Mouse (Mus musculus): ENCODE results near the gene Casp8.
A peak's percentile ranks its signal among the peaks of the same experiment; 100 is the strongest.
"Not testable (repeated sequence)": the region's sequence is repeated elsewhere in the genome, so short reads cannot be mapped to it uniquely, and the experiment has no call there.

Gene Casp8

DNA sequence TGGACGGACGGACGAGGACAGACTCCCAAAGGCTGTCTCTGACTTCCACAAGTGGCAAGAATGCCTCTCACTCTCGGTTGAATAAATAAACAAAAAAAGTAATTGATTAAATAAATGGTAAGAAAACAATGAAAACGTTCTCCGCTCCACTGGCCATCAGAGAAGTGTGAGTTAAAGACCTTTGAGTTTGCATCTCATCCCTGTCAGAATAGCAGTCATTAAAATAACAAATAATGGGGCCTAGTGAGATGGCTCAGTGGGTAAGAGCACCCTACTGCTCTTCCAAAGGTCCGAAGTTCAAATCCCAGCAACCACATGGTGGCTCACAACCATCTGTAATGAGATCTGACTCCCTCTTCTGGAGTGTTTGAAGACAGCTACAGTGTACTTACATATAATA is 5.5 kb downstream of the Casp8 start:
- not testable (repeated sequence) for DNase-seq (ENCODE audit: low spot score in 2 of 2)

DNA sequence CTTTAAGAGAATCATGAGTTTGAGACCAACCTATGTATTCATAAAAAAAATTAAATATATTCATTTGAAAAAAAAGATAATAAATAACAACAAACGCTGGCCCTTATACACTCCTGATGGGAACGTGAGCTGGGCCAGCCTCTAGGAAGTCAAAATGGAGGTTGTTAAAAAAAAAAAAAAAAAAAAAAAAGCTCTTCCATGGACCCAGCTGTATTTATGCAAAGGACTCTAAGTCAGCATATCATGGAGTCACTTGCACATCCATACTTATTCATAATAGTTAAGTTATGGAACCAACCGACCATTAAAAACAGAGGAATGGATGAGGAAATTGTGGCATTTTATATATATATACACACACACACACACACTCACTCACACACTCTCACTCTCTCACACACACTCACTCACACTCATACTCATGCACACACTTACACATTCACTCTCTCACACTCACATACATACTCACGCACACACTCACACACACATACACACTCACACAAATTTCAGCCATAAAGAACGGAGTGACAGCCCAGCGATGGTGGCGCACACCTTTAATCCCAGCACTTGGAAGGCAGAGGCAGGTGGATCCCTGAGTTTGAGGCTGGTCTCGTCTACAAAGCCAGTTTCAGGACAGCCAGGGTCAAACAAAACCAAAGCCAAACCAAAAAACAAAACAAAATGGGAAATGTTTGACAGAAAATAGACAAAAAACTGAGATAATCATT is 6.5 kb downstream of the Casp8 start:
- DNase-seq (ENCODE audit: low spot score in 2 of 2), result no peak

DNA sequence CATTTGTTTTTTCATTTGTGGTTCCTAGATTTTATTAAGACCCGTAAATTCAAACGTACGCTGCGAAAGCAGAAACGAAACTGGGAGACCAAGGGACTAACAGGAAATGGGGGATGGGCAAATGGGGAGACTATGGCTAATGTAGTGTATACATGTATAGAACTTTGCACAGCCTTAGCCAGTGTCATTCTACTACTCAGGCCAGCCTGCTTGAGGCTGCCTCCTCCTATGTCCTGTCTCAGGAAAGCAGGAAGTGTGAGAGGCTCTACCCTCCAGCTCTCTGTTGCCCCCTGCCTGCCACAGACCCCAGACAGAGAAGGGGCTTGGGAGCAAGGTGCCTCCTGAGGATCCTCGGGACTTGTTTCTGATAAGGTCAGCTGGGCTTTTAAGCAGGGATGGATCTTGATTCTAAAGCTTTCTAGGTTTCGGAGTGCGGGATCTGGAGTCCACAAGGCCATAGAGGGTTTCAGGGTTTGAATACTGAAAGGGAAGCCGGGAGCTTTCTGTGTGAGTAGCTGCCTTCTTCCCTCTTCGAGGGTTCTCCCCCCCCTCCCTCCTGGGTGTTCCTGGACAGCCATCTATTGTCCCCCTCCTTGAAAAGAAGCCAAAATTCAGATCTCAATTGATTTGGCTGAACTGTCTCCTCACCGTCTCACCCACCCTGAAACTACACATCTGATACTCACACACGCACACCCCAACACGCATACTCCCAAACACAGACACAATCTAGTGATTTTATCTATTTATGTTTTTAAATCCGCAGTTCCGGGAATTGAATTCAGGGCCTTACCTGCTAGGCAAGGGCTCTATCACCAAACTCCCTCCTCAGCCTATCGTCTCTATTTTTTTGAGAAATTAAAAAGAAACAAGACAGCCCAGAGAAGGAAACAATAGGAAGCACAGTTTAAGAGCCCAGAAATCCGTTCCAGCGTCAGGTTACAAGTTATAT is 7.4 kb downstream of the Casp8 start:
- DNase-seq (ENCODE audit: low spot score in 2 of 2), result peak; percentile 74 to 81

DNA sequence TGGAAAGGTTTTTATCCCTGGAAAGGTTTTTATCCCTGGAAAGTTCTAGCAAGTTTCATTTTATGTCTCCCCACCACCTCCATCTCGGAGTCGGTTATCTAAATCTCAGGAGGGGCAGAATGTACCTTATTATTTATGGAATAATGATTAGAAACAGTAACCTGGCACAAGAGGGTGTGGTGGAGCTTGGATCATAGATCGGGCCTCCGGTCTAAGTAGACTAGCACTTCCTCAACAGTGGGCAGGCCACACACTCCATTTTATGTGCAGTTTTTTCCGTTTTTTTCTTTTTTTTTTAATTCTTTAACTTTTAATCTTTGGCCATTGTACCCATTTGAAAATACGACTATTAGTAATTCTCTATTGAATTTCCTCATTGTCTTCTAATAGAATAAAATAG is 8.4 kb downstream of the Casp8 start:
- DNase-seq (ENCODE audit: low spot score in 2 of 2), result no peak

DNA sequence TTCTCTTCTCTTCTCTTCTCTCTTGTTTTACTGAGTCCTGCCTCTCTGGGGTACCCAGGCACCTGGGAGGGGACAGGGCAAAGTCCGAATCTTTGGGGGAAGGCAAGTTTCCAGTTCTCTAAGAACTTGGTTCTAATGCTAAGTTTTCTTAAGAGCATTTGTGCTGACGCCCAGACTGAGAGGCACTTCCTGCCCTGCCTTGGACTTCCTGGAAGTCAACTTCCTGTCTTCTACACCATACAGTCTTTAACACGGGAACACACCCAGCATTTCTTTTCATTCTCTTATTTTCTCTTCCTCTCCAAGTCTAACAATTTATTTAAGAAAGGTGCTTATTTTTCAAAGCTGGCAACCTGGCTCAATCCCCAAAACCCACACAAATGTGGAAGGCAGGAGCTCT is 11.5 kb downstream of the Casp8 start:
- DNase-seq (ENCODE audit: low spot score in 2 of 2), result no peak

DNA sequence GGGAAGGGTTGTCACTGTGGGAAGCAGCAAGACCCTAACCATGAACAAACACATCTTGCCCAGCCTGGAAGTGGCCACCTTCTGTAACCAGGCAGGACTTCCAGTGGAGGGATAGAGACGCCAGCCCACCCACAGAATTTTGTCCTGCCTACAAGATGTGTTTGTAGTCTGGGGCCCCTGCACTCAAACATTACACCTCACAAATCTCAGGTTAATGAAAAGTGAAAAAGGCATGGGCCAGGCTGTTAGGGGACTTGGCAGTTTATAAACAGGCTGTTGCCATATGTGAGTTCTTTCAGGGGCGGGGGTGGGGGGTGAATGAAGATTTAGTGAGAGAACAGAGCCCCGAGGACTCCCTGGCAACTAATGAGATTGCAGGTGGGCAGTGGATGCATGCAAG is 31.1 kb downstream of the Casp8 start:
- DNase-seq (ENCODE audit: low spot score in 2 of 2), result no peak

DNA sequence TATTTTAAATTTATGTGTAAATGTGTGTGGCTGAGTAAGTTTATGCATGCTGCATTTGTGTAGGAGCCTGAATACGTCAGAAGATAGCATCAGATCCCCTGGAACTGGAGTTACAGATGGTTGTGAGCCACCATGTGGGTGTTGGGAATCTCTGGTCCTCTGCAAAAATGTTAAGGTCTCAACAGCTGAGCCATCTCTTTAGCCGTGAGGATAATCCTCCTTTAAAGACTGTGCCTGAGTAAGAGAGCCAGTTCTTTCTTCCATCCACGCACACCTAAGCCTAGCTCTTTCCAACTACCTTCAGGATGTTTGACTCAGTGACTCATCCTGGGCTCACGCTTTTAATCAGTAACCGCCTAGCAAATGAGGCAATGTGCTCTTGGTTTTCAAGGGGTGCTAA is 35.6 kb downstream of the Casp8 start:
- no peak for DNase-seq (ENCODE audit: low spot score in 2 of 2)

DNA sequence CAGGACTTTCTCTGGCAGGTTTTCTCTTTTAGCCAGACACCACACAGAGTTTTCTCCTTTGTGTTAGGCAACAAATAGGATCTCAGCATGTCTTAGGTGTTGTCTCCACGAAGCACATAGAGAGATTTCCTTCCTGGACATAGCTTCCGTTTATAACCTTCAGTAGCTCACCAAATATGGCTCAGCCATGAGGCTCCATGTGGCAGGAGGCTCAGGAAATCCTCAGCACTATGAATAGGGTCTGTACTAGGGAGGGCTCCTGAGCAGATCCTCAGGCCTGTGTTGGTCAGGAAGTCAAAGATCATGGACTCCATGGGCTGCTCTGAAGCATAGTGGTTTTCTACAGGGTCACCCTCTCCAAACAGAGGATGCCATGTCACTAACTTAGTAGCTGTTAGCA is 37.0 kb downstream of the Casp8 start:
- DNase-seq (ENCODE audit: low spot score in 2 of 2), result peak in 1 of 2 experiments; percentile 38

DNA sequence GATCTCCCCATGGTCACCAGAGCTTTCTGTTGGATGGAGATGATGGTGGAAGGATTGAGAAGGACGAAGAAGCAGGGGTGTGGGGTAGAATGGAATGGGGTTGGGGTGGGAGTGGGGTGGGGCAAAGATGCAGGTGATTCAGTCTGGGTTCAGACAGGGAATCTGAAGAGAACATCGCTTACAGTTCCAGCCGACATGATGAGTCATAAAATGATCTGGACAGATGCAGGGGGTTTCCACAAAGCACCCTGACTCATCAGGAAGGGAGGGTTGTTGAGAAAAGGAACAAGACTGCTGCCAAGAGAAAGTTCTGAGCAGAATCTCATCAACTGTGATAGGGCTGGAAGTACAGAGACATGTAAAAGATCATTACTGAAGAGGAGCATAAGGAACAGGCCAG is 61.6 kb downstream of the Casp8 start:
- DNase-seq (ENCODE audit: low spot score in 2 of 2), result not testable (repeated sequence)

DNA sequence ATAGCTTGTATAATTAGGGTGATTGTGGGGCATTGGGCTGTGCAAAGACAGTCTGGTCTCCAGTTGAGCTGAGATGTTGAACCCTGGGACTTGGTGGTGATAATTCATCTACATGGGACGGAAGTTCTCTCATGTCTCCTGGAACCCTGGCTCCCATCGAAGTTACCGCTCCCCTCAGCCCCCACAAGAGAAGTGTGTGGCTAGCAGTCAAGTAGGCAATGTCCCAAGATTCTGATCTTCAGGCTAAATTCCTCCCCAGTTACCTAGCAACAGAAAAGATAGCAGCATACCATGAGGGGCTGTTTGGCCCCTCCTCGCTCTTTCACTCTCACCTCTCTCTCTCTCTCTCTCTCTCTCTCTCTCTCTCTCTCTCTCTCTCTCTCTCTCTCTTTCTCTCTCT is 64.0 kb downstream of the Casp8 start:
- DNase-seq (ENCODE audit: low spot score in 2 of 2), result not testable (repeated sequence)

DNA sequence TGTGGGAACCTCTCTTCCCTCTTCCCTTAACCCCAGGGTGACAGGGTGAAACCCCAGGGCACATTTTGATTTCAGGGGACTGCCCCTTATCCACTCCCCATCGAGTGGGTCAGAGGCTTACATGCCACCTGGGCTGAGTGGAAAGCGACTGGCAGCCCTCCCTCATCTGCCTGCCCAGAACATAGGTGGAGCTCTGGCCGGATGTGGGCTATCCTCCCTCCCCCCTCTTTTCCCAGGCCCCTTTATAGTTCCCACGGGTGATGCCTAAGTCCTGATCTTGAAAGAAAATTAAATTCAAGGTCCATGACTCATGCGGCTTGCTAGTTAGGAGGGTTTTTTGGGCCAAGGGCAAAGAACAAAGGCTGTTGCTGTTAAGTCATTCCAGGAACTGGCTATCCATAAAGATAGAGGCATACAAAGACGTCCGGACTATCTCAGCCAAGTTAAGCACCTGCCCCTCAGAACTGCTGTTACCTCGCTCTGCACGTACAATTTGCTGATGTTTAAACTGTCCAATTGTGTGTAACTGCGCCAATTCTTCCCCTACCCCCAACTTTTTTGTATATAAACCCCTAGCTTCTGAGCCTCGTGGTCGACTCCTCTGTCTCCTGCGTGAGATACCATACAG is 64.7 kb downstream of the Casp8 start:
- DNase-seq (ENCODE audit: low spot score in 2 of 2), result peak in 1 of 2 experiments; percentile 11

DNA sequence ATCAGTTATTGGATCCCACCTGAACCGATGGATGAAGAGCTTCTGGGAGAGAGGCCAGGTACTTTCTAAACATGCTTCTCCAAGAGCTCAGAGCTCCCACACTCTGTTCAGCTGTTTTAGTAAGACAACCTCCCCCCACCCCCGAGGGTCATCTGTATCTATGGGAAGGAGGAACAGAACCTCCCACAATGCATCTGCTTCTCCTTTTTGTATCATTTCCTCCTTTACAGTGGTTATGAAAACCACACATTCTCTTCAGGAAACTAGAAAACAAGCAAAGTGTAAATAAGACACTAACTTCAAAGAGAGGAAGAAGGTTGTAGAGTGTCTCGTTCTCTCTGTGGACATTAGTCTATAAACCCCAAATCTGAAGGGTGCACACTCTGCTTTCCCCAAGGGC is 65.4 kb downstream of the Casp8 start:
- not testable (repeated sequence) for DNase-seq (ENCODE audit: low spot score in 2 of 2)

DNA sequence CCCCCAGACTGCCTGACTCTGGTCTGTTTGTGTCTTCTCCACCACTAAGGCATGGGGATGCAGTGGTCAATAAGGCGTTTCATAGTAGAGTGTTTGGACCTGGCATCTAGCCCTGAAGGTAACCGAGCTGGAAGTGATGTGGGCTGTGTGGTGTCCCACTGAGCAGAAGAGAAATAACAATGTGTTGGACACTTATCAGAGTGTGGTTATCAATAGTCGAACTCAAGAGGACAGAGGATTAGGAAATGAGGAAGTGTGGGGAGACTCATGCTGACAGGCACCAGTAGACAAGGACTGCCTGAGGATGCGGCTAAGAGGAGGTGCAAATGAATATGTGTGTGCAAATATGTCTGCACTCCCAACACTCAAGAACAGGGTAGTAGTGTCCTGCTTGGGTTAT is 81.3 kb downstream of the Casp8 start:
- DNase-seq (ENCODE audit: low spot score in 2 of 2), result not testable (repeated sequence)

DNA sequence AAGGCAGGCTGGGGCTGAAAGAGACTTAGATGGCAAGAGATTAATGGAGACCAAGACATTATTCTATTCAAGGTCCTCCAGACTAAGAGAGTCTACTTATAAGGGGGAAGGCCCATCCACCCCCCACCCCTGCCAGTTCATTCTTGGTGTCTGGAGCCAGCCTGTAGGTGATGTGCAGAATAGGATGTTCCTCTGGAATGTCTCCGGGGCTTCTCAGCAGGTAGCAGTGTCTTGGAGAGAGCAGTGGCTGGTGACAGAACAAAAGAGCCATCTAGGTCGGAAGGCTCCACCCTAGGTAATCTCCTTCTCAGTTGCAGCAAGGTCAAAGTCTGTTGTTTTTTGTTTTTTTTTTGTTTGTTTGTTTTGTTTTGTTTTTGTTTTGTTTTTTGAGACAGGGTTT is 84.1 kb downstream of the Casp8 start:
- not testable (repeated sequence) for DNase-seq (ENCODE audit: low spot score in 2 of 2)

DNA sequence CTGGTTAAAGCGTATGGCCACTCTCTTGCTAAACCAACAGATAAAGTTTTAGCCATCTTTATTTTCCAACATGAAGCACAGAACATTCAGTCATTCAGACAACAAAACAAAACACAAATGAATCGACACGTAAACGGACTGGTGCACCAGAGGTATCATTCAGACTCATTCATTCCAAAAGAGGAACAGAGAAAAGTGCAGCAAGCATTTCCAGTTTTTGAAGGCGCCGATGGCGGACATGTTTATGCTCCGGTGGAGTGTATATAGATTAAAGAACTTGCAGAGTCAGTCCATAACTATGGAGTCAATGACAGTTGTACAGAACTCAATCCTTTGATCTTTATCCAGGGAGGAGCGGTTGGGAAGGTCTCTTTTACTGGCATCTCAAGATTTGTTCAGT is 88.1 kb downstream of the Casp8 start:
- DNase-seq (ENCODE audit: low spot score in 2 of 2), result not testable (repeated sequence)

DNA sequence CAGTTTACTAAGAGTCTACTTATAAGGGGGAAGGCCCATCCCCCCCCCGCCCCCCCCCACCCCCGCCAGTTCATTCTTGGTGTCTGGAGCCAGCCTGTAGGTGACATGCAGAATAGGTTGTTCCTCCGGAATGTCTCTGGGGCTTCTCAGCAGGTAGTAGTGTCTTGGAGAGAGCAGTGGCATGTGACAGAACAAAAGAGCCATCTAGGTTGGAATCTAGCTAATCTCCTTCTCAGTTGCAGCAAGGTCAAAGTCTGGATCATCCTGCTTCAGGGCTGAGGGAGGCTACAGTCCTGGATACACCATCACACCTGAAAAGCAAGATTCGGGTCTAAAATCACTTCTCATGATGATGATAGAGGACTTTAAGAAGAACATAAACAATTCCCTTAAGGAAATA is 90.5 kb downstream of the Casp8 start:
- no peak for DNase-seq (ENCODE audit: low spot score in 2 of 2)

DNA sequence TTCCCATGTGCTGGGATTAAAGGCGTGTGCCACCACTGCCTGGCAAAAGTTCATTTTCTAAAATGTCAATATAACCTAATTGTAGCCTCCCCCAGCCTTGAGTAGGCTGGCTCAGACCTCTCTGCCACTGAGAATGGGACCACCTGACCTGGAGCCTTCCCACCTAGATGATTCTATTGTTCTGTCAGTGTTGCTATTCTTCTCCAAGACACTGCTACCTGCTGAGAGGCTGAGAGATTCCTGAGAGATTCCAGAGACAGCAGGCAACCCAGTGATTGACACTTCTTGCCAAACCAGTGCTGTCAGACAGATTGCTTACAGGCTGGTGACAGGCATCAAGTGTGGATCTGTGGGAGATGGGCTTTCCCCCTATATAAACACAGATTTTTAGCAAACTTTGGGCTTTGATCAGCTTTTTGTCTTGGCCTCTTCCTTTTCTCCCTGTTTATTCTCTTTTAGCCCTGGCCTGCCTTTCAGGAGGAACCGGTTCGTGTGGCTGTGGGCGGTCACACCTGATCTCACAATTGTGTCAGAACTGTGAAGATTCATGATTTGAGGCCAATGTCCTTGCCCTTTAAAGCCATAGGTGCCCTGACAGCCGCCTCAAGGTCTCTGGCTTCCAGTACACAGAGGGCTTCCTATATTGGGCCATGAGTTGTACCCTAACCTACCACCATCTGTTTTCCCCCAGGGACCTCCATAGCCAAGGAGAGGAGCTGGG is 94.8 kb downstream of the Casp8 start:
- DNase-seq (ENCODE audit: low spot score in 2 of 2), result no peak

DNA sequence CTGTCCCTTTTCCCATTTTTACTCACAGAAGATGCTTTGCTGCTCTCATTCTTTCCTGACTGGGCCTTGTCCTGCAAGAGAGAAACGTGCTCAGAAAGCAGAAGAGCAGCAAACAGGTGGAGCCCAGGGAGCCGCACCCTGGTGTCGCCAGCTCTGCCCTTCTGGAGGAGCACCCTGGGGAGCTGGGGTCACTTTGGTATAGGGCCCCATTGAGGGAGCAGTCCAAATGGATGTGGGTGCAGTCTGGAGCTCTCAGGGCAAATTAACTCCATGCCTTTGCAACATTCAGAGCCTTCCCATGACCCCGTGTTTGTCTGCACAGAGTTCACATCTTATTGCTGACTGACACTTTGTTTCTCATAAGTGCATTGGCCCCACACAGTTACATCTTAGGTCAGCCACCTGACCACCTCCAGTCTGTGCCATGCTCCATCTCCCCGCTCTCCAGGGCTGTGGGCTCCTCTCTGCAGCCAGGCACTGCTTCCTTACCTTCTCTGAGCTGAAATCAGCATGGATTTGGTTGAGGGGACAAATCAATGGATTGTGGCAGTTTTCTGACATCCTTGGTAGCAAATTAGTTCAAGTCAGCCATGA is 95.6 kb downstream of the Casp8 start:
- DNase-seq (ENCODE audit: low spot score in 2 of 2), result not testable (repeated sequence)

DNA sequence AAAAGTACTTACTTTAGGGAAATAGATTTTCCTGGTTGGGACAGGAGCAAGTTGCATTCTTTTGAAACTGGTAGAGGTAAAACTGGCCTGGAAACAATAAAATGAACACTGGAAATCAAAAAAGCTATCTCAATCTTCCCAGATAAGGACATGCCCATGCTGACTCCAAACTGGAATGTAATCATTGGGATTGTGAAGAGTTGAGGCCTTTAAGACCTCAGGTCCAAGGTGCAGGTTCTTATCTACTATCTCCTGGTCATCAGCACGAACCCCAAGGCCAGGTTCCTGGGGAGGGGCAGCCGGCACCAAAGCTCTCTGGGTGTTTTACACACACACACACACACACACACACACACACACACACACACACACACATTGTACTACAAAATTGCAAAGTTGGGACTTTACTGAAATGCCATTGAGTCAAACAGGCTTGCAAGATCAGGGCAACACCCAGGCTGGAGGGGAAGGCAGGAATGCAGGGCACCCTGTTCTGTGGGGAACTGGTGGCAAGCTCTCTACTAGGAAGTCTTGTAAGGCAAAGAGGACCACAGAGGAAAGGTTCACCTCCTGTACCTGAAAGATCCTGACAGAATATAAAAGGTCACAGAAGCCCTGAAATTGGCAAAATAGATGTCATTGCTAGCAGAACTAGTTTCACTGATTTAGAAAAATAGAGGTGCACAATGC is 96.5 kb downstream of the Casp8 start:
- not testable (repeated sequence) for DNase-seq (ENCODE audit: low spot score in 2 of 2)

DNA sequence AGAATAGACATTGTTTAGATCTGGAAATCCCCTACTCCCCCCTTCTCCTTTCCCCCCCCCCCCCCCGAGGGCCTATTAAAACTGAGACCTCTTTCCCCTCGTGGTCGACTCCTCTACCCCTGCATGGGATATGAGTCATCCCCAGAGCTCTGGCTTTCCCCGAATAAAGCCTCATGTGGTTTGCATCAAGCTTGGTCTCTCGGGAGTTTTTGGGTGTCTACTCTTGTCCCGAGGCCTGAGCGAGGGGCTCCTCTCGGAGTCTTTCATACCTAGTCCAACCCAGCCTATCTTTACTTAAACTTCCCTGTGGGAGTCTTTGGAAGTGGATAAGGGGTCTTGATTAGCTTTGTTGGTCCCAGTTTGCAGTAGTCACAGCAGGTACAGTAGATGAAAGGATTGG is 97.2 kb downstream of the Casp8 start:
- not testable (repeated sequence) for DNase-seq (ENCODE audit: low spot score in 2 of 2)

All from heart, adult 9 months (tissue).